Mouse (Mus musculus): ENCODE data around the gene Serpina1f. TPM values are rescaled to one million over a fixed set of nuclear protein-coding genes. Genes with fewer than 3 reads are reported as not detected.

Gene Serpina1f
- polyA plus RNA-seq, 1 experiment from 2014 or later, result not detected

Other genes with a start within 250 kb of the Serpina1f start
- gene Ifi27l2b, start 238.3 kb downstream of the Serpina1f start, polyA plus RNA-seq (2014; fragmentation: Nextera tagmentation; extraction: Ambion mirVana), result not detected in 2 replicates
- 2.6 and 2.7 TPM in 2 replicates for gene Ppp4r4, start 163.2 kb downstream of the Serpina1f start, polyA plus RNA-seq (2014; fragmentation: Nextera tagmentation; extraction: Ambion mirVana)
- 0.08 TPM in 1 of 2 replicates, not detected in the other for gene Serpina10, start 64.1 kb downstream of the Serpina1f start, polyA plus RNA-seq (2014; fragmentation: Nextera tagmentation; extraction: Ambion mirVana)
- 0.33 and 0.84 TPM in 2 replicates for gene Serpina6, start 38.3 kb downstream of the Serpina1f start, polyA plus RNA-seq (2014; fragmentation: Nextera tagmentation; extraction: Ambion mirVana)
- gene Serpina16, start 19.4 kb downstream of the Serpina1f start, polyA plus RNA-seq (2014; fragmentation: Nextera tagmentation; extraction: Ambion mirVana), result not detected in 2 replicates
- not detected in 2 replicates for gene Serpina1d, start 78.1 kb upstream of the Serpina1f start, polyA plus RNA-seq (2014; fragmentation: Nextera tagmentation; extraction: Ambion mirVana)
- gene Serpina1b, start 134.8 kb upstream of the Serpina1f start, polyA plus RNA-seq (2014; fragmentation: Nextera tagmentation; extraction: Ambion mirVana), result 0.38 TPM in 1 of 2 replicates, not detected in the other
- not detected in 2 replicates for gene Serpina1a, start 168.0 kb upstream of the Serpina1f start, polyA plus RNA-seq (2014; fragmentation: Nextera tagmentation; extraction: Ambion mirVana)
- not detected in 2 replicates for gene Serpina1c, start 209.4 kb upstream of the Serpina1f start, polyA plus RNA-seq (2014; fragmentation: Nextera tagmentation; extraction: Ambion mirVana)

Measured in neural tube, embryonic 11.5 days (tissue).